Mouse (Mus musculus): ENCODE measurements around the gene Ank. TPM values are rescaled to one million over a fixed set of nuclear protein-coding genes. Genes with fewer than 3 reads are reported as not detected.
"Not testable (repeated sequence)": the region's sequence is repeated elsewhere in the genome, so short reads cannot be mapped to it uniquely, and the experiment has no call there.

Ank gene
- total RNA-seq (2021): 100 to 1,000 TPM; 173 to 186 TPM

GRCm38 (mm10) chr15:27466131-27467080 lies at the start of gene Ank:
Gene Ank, plus strand, starts transcription at chr15:27466677.
- peak; percentile 86 to 91 for DNase-seq (ENCODE audit: low spot score in 2 of 2)
- intact Hi-C loops (cut with DNase I): loop anchor here (1.0 to 5.0 kb wide), 6 partner anchors 36 to 139 kb away; no protein-coding TSS in a partner anchor

DNA sequence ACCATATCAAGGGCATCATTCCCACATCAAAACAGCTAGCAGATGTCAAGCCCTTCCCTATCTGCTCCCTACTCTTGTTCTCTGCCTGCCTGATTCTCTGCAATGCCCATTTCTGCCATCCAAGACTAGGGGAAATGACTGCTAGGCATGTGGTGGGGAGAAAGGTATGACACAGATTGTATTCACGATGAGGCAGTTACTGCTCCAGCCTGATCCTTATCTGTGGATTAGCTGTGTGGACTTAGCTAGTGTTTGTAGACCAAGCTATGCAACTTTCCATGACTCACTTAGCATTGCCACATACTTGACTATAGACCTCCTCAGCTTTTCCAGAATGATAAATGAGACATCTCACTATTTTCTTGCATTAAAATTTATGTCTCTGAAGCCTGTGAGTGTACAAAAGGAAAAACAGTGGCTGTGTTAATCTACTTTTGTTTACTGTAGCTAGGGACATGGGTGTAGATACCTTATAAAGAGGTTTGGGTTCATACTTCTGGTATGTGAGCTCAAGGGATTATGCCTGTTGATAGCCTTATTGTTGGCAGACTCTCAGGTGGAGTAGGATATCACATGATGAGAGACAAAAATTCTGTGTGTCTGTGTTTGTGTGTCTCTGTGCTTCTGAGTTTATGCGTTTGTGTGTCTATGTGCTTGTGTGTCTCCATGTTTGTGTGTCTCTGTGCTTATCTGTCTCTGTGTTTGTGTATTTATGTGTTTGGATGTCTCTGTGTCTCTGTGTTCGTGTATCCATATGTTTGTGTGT lies 47.7 kb upstream of the Ank start:
- intact Hi-C loops (cut with DNase I): no loop called here
- DNase-seq (ENCODE audit: low spot score in 2 of 2): no peak

GRCm38 (mm10) chr15:27421531-27421930 lies 44.9 kb upstream of the Ank start:
- DNase-seq (ENCODE audit: low spot score in 2 of 2): no peak
- intact Hi-C loops (cut with DNase I): no loop called here

DNA sequence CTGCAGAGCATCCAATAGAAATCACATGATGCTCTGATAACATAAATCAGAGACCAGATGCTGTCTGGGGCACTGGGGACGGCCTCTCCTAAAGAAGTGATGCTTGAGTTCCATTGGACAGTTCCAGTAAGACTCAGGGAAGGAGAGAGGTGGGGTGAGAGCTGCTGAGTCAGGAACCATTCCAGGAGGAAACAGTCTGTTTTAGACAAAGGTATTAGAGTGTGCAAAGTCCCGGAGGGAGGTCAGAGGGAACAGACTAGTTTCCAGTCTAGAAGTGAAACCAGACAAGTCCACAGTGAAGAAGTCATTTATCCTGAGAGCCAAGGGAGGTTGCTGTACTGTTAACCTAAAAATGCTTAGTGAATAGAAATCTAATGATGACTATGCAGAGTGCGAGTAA lies 38.9 kb upstream of the Ank start:
- no peak for DNase-seq (ENCODE audit: low spot score in 2 of 2)
- intact Hi-C loops (cut with DNase I): no loop called here

- intact Hi-C loops (cut with DNase I): no loop called here
Measured at GRCm38 (mm10) chr15:27430241-27430640, 36.2 kb upstream of the Ank start.

DNA sequence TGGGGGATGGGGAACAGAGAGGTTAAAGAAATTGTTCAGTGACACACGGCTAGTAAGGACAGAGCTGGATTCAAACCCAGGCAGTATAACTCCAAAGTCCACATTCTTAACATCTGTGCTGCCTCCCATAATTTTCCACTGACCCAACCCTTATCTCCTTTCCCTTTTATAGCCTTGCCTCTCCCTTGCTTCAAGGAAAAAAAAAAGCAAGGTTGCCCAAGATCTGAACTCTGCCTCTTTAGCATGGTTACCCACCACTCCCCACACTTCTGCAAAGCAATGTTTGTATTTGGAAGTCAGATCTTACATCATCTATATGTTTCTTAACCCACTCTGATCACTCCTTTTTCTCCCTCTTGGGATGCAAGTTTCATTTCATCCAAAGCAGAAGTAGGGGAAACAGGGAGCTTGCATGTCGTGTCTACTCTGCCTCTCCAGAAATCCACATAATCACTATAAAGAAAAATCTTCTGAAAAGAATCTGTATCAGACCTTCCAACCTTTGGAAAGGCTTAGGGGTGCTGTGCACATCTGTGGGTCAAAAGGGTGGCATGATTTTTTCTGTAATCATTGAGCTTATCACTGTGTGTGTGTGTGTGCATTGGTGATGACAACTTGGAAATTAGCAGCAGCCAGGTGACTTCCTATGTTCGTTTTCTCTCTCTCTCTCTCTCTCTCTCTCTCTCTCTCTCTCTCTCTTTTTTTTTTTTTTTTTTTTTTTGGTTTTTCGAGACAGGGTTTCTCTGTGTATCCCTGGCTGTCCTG lies 33.4 kb upstream of the Ank start:
- intact Hi-C loops (cut with DNase I): no loop called here

More at GRCm38 (mm10) chr15:27430241-27430640, 36.2 kb upstream of the Ank start:
- no peak for DNase-seq (ENCODE audit: low spot score in 2 of 2)

GRCm38 (mm10) chr15:27435409-27435808 lies 31.1 kb upstream of the Ank start:
- intact Hi-C loops (cut with DNase I): no loop called here
- DNase-seq (ENCODE audit: low spot score in 2 of 2): no peak

More for the DNA sequence above, 33.4 kb upstream of the Ank start:
- DNase-seq (ENCODE audit: low spot score in 2 of 2): no peak

- intact Hi-C loops (cut with DNase I): no loop called here
- DNase-seq (ENCODE audit: low spot score in 2 of 2): no peak
Measured at GRCm38 (mm10) chr15:27436194-27436593, 30.3 kb upstream of the Ank start.

DNA sequence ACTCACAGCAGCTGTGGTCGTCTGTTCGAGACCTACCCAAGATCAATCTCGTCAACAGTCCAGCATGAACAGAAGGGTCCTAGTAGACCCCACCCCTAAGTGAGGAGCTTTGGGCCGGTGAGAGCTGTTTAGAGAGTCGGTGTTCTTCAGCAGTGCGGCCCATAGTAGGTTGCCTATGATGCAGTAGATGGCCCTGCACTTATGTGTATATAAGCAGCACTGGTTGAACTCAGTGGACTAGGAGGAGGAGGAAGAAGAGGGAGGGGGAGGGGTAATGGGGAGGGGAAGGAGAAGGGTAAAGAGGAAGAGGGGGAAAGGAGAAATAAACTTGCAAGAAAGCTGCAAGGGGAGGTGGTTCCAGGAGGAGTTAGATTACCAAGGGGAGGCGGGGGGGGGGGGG lies 25.4 kb upstream of the Ank start:
- no peak for DNase-seq (ENCODE audit: low spot score in 2 of 2)
- intact Hi-C loops (cut with DNase I): no loop called here

DNA sequence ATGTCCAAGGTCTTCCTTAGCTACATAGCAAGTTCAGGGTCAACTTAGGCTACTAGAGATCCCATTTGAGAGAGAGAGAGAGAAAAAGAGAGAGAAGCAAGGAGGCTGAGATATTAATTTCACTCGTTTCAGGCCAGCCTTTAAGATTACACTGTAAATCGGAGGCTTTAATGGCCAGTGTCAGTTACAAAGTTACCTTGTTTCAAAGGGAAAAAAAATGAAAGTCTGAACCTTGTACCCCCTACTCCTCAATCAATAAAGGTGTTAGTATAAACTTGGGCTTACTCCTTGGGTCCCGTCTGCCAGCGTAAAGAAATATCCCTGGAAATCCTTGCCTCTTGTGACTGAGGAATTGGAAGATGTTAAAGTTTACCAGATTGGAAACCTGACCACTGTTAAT lies 24.9 kb upstream of the Ank start:
- intact Hi-C loops (cut with DNase I): no loop called here

GRCm38 (mm10) chr15:27441951-27442350 lies 24.5 kb upstream of the Ank start:
- no peak for DNase-seq (ENCODE audit: low spot score in 2 of 2)
- intact Hi-C loops (cut with DNase I): no loop called here

More for the DNA sequence above, 24.9 kb upstream of the Ank start:
- DNase-seq (ENCODE audit: low spot score in 2 of 2): no peak

- intact Hi-C loops (cut with DNase I): no loop called here
- DNase-seq (ENCODE audit: low spot score in 2 of 2): no peak
Measured at GRCm38 (mm10) chr15:27444772-27445347, 21.6 kb upstream of the Ank start.

GRCm38 (mm10) chr15:27450689-27451088 lies 15.8 kb upstream of the Ank start:
- DNase-seq (ENCODE audit: low spot score in 2 of 2): no peak
- intact Hi-C loops (cut with DNase I): no loop called here

GRCm38 (mm10) chr15:27451760-27452159 lies 14.7 kb upstream of the Ank start:
- intact Hi-C loops (cut with DNase I): no loop called here
- no peak for DNase-seq (ENCODE audit: low spot score in 2 of 2)

DNA sequence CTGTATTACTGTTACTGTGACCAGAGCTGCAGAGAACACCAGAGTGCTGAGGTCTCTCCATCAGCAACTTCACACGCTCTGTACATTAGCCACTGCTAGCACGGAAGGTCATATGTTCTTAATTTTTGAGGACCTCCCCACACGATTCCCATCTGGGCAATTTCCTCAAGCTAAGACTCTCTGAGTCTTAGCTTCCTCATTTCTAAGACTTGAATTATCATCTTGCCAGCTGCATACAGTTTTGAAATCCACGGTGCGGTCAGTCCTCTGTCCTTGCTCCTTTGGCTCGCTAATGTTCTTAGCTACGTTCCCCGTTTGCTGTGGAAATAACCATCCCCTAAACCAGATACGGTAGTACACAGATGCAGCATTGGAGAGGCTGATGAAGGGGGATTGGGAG lies 14.0 kb upstream of the Ank start:
- intact Hi-C loops (cut with DNase I): no loop called here
- DNase-seq (ENCODE audit: low spot score in 2 of 2): no peak

GRCm38 (mm10) chr15:27457001-27457400 lies 9.5 kb upstream of the Ank start:
- intact Hi-C loops (cut with DNase I): no loop called here
- no peak for DNase-seq (ENCODE audit: low spot score in 2 of 2)

GRCm38 (mm10) chr15:27459781-27460180 lies 6.7 kb upstream of the Ank start:
- DNase-seq (ENCODE audit: low spot score in 2 of 2); intact Hi-C loops (cut with DNase I): not testable (repeated sequence)

- DNase-seq (ENCODE audit: low spot score in 2 of 2): peak; percentile 59 to 66
- intact Hi-C loops (cut with DNase I): no loop called here
Measured at GRCm38 (mm10) chr15:27461336-27462245, 4.9 kb upstream of the Ank start.

Measured in left cerebral cortex, postnatal 36 days (tissue).